Mouse (Mus musculus) Muller cell, postnatal 12 days (primary cell): ENCODE measurements at regions not wholly inside any gene's neighbourhood (a gene's known extent, or its start where the extent isn't known, plus 50 kb on each side); places are given as distances from the start of the nearest gene placed in this dataset.
A peak's percentile ranks its signal among the peaks of the same experiment; 100 is the strongest.

Experiments used
- DNase-seq: peaks from one replicate; pipeline ENCODE4 v3.0.0-alpha.2; 2015; ENCODE audit errors: inconsistent ontology term

- peak; percentile 45 for DNase-seq
These were observed 467.6 kb upstream of the Cenpq start for GRCm38 (mm10) chr17:41402417-41402816.
